Mouse (Mus musculus): ENCODE results near the gene Gxylt1. TPM values are rescaled to one million over a fixed set of nuclear protein-coding genes. Genes with fewer than 3 reads are reported as not detected.

Gene Gxylt1
- polyA plus RNA-seq, 1 experiment, result 39.1 TPM

GRCm38 (mm10) chr15:93222475-93222874, 52.5 kb downstream of the Gxylt1 start:
- Histone ChIP-seq H3K4me3 (ENCODE audit: low read depth, low read length) (no peak overlapping the region), H3K36me3 (ENCODE audit: control insufficient read depth, insufficient read depth, low read length, poor library complexity, severe bottlenecking) (no peaks in the 10 kb centered on the region)

GRCm38 (mm10) chr15:93212617-93213016, 62.4 kb downstream of the Gxylt1 start:
- TF ChIP-seq POLR2A (IDR thresholded peaks at IDR 0.05; ENCODE audit: insufficient read depth, low read length) (no peak), EP300 (IDR thresholded peaks at IDR 0.05; ENCODE audit: insufficient read depth, low read depth, low read length) (no peak), CTCF (IDR thresholded peaks at IDR 0.05; ENCODE audit: low read depth, low read length) (no peak)

More at GRCm38 (mm10) chr15:93222475-93222874, 52.5 kb downstream of the Gxylt1 start:
- no peak overlapping the region for H3K27ac ChIP-seq (ENCODE audit: insufficient read depth, low read length)
- no peak overlapping the region for H3K9ac ChIP-seq (ENCODE audit: low read depth, poor library complexity, severe bottlenecking)
- H3K27me3 ChIP-seq (ENCODE audit: control insufficient read depth, insufficient read depth, low read length, poor library complexity, severe bottlenecking), result no peaks in the 10 kb centered on the region
- no peaks in the 10 kb centered on the region for H3K4me1 ChIP-seq (ENCODE audit: control insufficient read depth, insufficient read depth, low read length)
- TF ChIP-seq EP300 (IDR thresholded peaks at IDR 0.05; ENCODE audit: insufficient read depth, low read depth, low read length) (no peak), CTCF (IDR thresholded peaks at IDR 0.05; ENCODE audit: low read depth, low read length) (peak; percentile 43), POLR2A (IDR thresholded peaks at IDR 0.05; ENCODE audit: insufficient read depth, low read length) (no peak)
- H3K9me3 ChIP-seq (replicated peaks; ENCODE audit: control insufficient read depth, insufficient read depth, low read length, poor library complexity, severe bottlenecking), result no peaks in the 10 kb centered on the region

GRCm38 (mm10) chr15:93204861-93205260, 70.1 kb downstream of the Gxylt1 start:
- H3K4me3 ChIP-seq (ENCODE audit: low read depth, low read length), result no peak overlapping the region
- H3K4me1 ChIP-seq (ENCODE audit: control insufficient read depth, insufficient read depth, low read length), result no peaks in the 10 kb centered on the region
- no peak for TF ChIP-seq CTCF (IDR thresholded peaks at IDR 0.05; ENCODE audit: low read depth, low read length)
- TF ChIP-seq POLR2A (IDR thresholded peaks at IDR 0.05; ENCODE audit: insufficient read depth, low read length), result no peak
- TF ChIP-seq EP300 (IDR thresholded peaks at IDR 0.05; ENCODE audit: insufficient read depth, low read depth, low read length), result no peak
- no peak overlapping the region for H3K9ac ChIP-seq (ENCODE audit: low read depth, poor library complexity, severe bottlenecking)
- no peaks in the 10 kb centered on the region for H3K9me3 ChIP-seq (replicated peaks; ENCODE audit: control insufficient read depth, insufficient read depth, low read length, poor library complexity, severe bottlenecking)
- no peaks in the 10 kb centered on the region for H3K27me3 ChIP-seq (ENCODE audit: control insufficient read depth, insufficient read depth, low read length, poor library complexity, severe bottlenecking)
- no peaks in the 10 kb centered on the region for H3K36me3 ChIP-seq (ENCODE audit: control insufficient read depth, insufficient read depth, low read length, poor library complexity, severe bottlenecking)
- H3K27ac ChIP-seq (ENCODE audit: insufficient read depth, low read length), result no peak overlapping the region

More at GRCm38 (mm10) chr15:93212617-93213016, 62.4 kb downstream of the Gxylt1 start:
- H3K27me3 ChIP-seq (ENCODE audit: control insufficient read depth, insufficient read depth, low read length, poor library complexity, severe bottlenecking), result no peaks in the 10 kb centered on the region
- no peaks in the 10 kb centered on the region for H3K4me1 ChIP-seq (ENCODE audit: control insufficient read depth, insufficient read depth, low read length)
- H3K36me3 ChIP-seq (ENCODE audit: control insufficient read depth, insufficient read depth, low read length, poor library complexity, severe bottlenecking), result no peaks in the 10 kb centered on the region
- no peak overlapping the region for H3K27ac ChIP-seq (ENCODE audit: insufficient read depth, low read length)
- H3K9me3 ChIP-seq (replicated peaks; ENCODE audit: control insufficient read depth, insufficient read depth, low read length, poor library complexity, severe bottlenecking), result no peaks in the 10 kb centered on the region
- H3K4me3 ChIP-seq (ENCODE audit: low read depth, low read length), result no peak overlapping the region
- H3K9ac ChIP-seq (ENCODE audit: low read depth, poor library complexity, severe bottlenecking), result no peak overlapping the region

- Histone ChIP-seq H3K36me3 (ENCODE audit: control insufficient read depth, insufficient read depth, low read length, poor library complexity, severe bottlenecking) (no peaks in the 10 kb centered on the region), H3K9me3 (replicated peaks; ENCODE audit: control insufficient read depth, insufficient read depth, low read length, poor library complexity, severe bottlenecking) (no peaks in the 10 kb centered on the region), H3K27me3 (ENCODE audit: control insufficient read depth, insufficient read depth, low read length, poor library complexity, severe bottlenecking) (no peaks in the 10 kb centered on the region), H3K4me1 (ENCODE audit: control insufficient read depth, insufficient read depth, low read length) (no peaks in the 10 kb centered on the region), H3K9ac (ENCODE audit: low read depth, poor library complexity, severe bottlenecking) (no peak overlapping the region), H3K4me3 (ENCODE audit: low read depth, low read length) (no peak overlapping the region), H3K27ac (ENCODE audit: insufficient read depth, low read length) (no peak overlapping the region)
- TF ChIP-seq POLR2A (IDR thresholded peaks at IDR 0.05; ENCODE audit: insufficient read depth, low read length), result no peak
- TF ChIP-seq CTCF (IDR thresholded peaks at IDR 0.05; ENCODE audit: low read depth, low read length), result no peak
- no peak for TF ChIP-seq EP300 (IDR thresholded peaks at IDR 0.05; ENCODE audit: insufficient read depth, low read depth, low read length)
Observed at GRCm38 (mm10) chr15:93201956-93202355, 73.0 kb downstream of the Gxylt1 start.

DNA sequence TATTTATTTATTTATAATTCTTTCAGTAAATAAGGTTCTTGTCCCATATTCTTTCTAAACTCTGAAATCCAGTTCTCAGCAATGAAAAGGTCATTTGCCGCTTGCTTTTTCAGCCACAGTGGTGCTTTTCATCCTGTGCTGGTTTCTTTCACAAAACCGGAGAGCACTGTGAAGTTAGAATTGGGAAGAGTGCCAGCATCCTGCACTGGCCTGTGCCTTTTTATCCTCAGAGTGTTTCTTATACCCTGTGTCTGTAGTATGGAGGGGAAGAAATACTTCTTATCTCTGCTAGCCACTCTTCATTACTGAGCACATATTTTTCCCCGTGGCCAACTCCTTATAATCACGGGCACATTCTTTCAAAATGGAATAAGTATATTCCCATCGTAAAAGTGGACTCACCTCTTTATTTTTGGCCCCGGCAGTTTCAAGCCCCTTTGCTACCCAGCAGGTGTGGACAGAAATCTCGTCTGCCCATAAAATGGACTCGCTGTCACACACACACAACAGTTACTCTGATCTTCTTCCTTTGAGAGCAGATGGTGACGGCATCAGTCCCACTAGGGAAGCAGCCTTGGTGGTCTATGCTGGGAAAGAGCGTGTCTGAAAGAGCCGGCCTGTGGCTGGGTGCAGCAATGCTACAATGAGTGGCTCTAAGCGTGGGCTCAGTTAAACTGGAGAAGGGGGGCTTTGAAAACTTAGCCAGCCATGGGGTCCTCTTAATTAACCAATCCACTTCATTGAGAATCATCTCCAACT, 83.4 kb downstream of the Gxylt1 start:
- Histone ChIP-seq H3K9ac (ENCODE audit: low read depth, poor library complexity, severe bottlenecking) (no peak overlapping the region), H3K4me1 (ENCODE audit: control insufficient read depth, insufficient read depth, low read length) (no peaks in the 10 kb centered on the region), H3K9me3 (replicated peaks; ENCODE audit: control insufficient read depth, insufficient read depth, low read length, poor library complexity, severe bottlenecking) (peaks cover 13% of the 10 kb centered on the region), H3K4me3 (ENCODE audit: low read depth, low read length) (no peak overlapping the region), H3K27ac (ENCODE audit: insufficient read depth, low read length) (no peak overlapping the region), H3K36me3 (ENCODE audit: control insufficient read depth, insufficient read depth, low read length, poor library complexity, severe bottlenecking) (no peaks in the 10 kb centered on the region), H3K27me3 (ENCODE audit: control insufficient read depth, insufficient read depth, low read length, poor library complexity, severe bottlenecking) (no peaks in the 10 kb centered on the region)
- TF ChIP-seq CTCF (IDR thresholded peaks at IDR 0.05; ENCODE audit: low read depth, low read length) (no peak), POLR2A (IDR thresholded peaks at IDR 0.05; ENCODE audit: insufficient read depth, low read length) (no peak), EP300 (IDR thresholded peaks at IDR 0.05; ENCODE audit: insufficient read depth, low read depth, low read length) (no peak)

Other genes with a start within 250 kb of the Gxylt1 start
- 21.7 and 22.5 TPM in 2 replicates for gene Yaf2, start 61.8 kb upstream of the Gxylt1 start, polyA plus RNA-seq (2011; ENCODE audit: insufficient read depth, insufficient read length, low read depth, missing spikeins)
- gene Zcrb1, start 123.2 kb upstream of the Gxylt1 start, polyA plus RNA-seq (2011; ENCODE audit: insufficient read depth, insufficient read length, low read depth, missing spikeins), result 91.6 and 109 TPM in 2 replicates
- gene Pphln1, start 123.2 kb upstream of the Gxylt1 start, polyA plus RNA-seq (2011; ENCODE audit: insufficient read depth, insufficient read length, low read depth, missing spikeins), result 62.3 and 65.8 TPM in 2 replicates

Measured in ES-Bruce4 (cell line).